Mouse (Mus musculus): ENCODE results near the gene Gja4. TPM values are rescaled to one million over a fixed set of nuclear protein-coding genes. Genes with fewer than 3 reads are reported as not detected.

The Gja4 gene
- 15.4 and 18.1 TPM in 2 replicates for polyA plus RNA-seq (2012; rRNA removed)

DNA sequence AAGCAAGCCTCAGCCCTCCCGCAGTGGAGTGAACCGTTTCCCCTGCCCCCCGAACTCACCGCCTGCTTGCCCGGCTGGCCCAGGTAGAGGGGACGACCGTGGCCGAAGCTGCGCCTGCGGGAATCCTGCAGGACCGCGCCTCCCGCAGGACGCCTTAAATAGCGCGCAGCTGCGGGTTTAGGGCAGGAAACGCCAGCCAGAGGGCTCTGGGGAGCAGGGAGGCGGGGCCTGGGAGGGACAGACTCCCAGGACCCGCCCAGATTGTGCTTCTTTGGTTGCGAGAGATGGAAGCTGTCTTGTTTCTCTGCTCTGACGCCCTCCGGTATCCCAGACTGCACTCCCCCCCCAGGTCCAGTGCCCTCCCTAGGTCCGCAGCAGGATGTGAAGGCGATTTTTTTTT lies at the start of gene Gja4:
TSS of gene Gja4 (minus strand) at position 179 of the 400 bp plus-strand sequence.
- H3K4me3 ChIP-seq (ENCODE audit: extremely low read depth, insufficient read depth, insufficient read length): peak within 1 kb of the TSS; percentile 48
- peak in 1 of 2 experiments; percentile 26 for DNase-seq (ENCODE audit: low read depth in 1 of 2, low spot score in 2 of 2)
- H3K4me1 ChIP-seq (ENCODE audit: control insufficient read depth, insufficient read depth, insufficient read length): peaks cover 3% of the 10 kb centered on the region; the same call in 1 of the 2 replicates
- H3K27ac ChIP-seq (ENCODE audit: insufficient read depth, low read length): no peak within 1 kb of the TSS
- no peaks in the 10 kb centered on the region for H3K36me3 ChIP-seq (ENCODE audit: control insufficient read depth, insufficient read depth, low read length)
- H3K27me3 ChIP-seq (ENCODE audit: control insufficient read depth, insufficient read depth, low read length): no peaks in the 10 kb centered on the region
- WGBS: 2% methylated on average over 25 of the region's 25 CpGs
- TF ChIP-seq POLR2A (IDR thresholded peaks at IDR 0.05; ENCODE audit: low read depth, low read length) (no peak), CTCF (IDR thresholded peaks at IDR 0.05; ENCODE audit: extremely low read depth, insufficient read depth, insufficient read length, insufficient replicate concordance) (no peak)

DNA sequence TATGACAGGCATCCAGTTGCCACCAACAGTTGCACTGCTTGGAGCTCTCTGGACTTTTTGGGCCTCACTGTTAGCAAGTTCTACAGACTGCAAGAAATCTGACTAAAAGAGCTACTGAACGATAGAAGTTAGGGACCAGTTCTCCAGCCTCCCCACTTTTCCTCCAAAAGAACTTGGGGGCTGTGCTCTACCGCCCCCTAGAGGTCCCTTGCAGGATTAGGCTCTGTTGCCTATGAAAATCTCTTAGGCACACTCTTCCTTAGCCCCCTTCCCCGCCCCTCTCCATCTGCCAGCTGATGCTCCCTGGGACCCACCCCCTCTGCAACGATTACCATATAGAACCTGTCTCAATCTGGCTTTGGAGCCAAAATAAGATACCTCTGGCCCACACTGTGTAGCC lies 49.5 kb upstream of the Gja4 start:
- Histone ChIP-seq H3K4me3 (ENCODE audit: extremely low read depth, insufficient read depth, insufficient read length) (no peak overlapping the region), H3K4me1 (ENCODE audit: control insufficient read depth, insufficient read depth, insufficient read length) (no peaks in the 10 kb centered on the region), H3K36me3 (ENCODE audit: control insufficient read depth, insufficient read depth, low read length) (no peaks in the 10 kb centered on the region), H3K27ac (ENCODE audit: insufficient read depth, low read length) (no peak overlapping the region), H3K27me3 (ENCODE audit: control insufficient read depth, insufficient read depth, low read length) (no peaks in the 10 kb centered on the region)
- WGBS: 51% methylated on average over 4 of the region's 4 CpGs
- no peak for DNase-seq (ENCODE audit: low read depth in 1 of 2, low spot score in 2 of 2)
- TF ChIP-seq POLR2A (IDR thresholded peaks at IDR 0.05; ENCODE audit: low read depth, low read length): no peak
- no peak for TF ChIP-seq CTCF (IDR thresholded peaks at IDR 0.05; ENCODE audit: extremely low read depth, insufficient read depth, insufficient read length, insufficient replicate concordance)

DNA sequence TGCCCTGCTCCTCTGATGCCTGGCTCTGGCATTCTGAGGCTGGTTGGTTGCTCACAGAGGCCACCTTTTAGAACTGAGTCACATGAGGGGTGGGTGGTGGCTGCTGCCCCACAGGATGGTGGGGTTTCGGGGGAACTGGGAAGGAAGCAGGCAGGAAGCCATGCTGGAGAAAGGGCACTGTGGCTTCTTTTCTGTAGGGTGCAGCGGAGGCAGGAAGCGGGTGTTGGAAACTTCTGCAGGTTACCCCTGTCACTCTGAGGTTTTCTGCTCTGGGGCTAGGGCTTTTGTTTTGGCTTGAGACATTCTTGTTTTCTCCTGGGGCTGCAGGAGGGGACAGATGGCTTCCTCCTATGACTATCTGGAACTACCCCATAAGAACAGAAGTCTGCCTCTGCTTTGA lies 48.7 kb upstream of the Gja4 start:
- 3% methylated on average over 3 of the region's 3 CpGs for WGBS
- TF ChIP-seq POLR2A (IDR thresholded peaks at IDR 0.05; ENCODE audit: low read depth, low read length) (no peak), CTCF (IDR thresholded peaks at IDR 0.05; ENCODE audit: extremely low read depth, insufficient read depth, insufficient read length, insufficient replicate concordance) (no peak)
- H3K4me1 ChIP-seq (ENCODE audit: control insufficient read depth, insufficient read depth, insufficient read length): no peaks in the 10 kb centered on the region
- no peaks in the 10 kb centered on the region for H3K27me3 ChIP-seq (ENCODE audit: control insufficient read depth, insufficient read depth, low read length)
- no peak overlapping the region for H3K4me3 ChIP-seq (ENCODE audit: extremely low read depth, insufficient read depth, insufficient read length)
- no peaks in the 10 kb centered on the region for H3K36me3 ChIP-seq (ENCODE audit: control insufficient read depth, insufficient read depth, low read length)
- no peak overlapping the region for H3K27ac ChIP-seq (ENCODE audit: insufficient read depth, low read length)
- DNase-seq (ENCODE audit: low read depth in 1 of 2, low spot score in 2 of 2): no peak

DNA sequence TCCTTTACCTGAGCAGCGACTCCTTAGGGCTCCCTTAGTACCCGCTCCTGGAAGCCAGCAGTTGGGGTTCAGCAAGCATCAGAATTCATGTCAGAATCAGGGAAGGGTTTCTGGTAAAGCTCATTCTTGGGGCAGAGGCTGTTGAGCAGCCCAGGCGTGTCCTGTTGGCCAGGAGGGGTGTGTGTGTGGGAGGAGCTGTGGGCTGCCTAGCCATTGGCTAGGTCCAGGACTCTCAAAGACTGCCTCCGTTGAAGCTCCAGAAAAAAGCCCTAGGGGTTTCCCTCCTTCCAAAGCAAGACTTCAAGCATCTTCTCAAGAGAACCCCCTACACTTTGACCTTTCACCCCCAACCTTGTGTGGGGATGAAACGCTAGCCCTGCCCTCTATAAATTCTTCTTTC lies 44.2 kb upstream of the Gja4 start, which contains the start of gene Gjb5:
TSS of gene Gjb5 (minus strand) at position 164 of the 400 bp plus-strand sequence.
- no peak for DNase-seq (ENCODE audit: low read depth in 1 of 2, low spot score in 2 of 2)
- no peaks in the 10 kb centered on the region for H3K36me3 ChIP-seq (ENCODE audit: control insufficient read depth, insufficient read depth, low read length)
- 65% methylated on average over 5 of the region's 5 CpGs for WGBS
- H3K4me1 ChIP-seq (ENCODE audit: control insufficient read depth, insufficient read depth, insufficient read length): no peaks in the 10 kb centered on the region
- no peaks in the 10 kb centered on the region for H3K27me3 ChIP-seq (ENCODE audit: control insufficient read depth, insufficient read depth, low read length)
- no peak within 1 kb of the TSS for H3K4me3 ChIP-seq (ENCODE audit: extremely low read depth, insufficient read depth, insufficient read length)
- TF ChIP-seq POLR2A (IDR thresholded peaks at IDR 0.05; ENCODE audit: low read depth, low read length) (no peak), CTCF (IDR thresholded peaks at IDR 0.05; ENCODE audit: extremely low read depth, insufficient read depth, insufficient read length, insufficient replicate concordance) (no peak)
- no peak within 1 kb of the TSS for H3K27ac ChIP-seq (ENCODE audit: insufficient read depth, low read length)

DNA sequence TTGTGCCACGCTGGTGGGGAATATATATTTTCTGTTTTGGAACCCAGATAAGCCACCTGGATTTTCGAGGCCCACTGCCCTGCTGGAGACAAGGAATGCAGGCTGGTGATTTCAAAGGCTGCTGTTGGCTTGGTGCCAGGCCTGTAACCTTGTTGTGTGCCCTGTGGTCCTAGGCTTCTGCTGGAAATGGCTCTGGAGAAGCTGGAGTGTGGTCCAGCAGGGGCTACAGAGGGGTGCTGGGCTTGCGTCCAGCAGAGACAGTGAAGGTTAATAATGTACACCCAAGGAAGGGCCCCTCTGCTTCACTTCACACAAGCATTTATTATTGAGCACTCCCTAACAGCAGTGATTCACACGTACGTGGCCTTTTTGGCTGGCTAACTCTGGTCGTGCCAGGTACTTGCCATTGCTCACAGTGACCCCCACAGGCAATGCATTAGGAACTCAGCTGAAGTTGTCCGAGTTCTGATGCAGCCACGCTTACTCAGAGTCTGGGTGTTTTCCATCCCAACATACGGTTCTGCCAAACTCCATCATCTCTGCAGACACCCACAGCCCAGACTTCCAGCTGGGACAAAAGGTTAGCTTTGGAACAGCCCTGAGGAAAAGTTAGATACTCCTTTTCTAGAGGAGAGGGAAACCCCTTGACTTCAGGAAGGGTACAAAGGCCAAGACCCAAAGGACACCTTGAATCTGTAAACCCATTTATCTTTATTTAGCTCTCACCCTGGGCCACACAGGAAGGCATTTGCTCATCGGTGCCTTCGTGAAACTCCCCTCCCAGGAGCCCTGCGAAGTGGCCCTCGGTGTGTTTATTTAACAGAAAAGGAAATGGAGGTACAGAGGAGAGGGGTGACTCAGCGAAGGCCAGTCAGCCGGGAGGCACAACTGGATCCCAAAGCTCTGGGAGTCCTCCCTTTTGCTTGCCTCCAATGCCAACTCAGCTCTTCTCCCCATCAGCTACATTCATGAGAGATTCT lies 41.0 kb upstream of the Gja4 start:
- no peak for TF ChIP-seq CTCF (IDR thresholded peaks at IDR 0.05; ENCODE audit: extremely low read depth, insufficient read depth, insufficient read length, insufficient replicate concordance)
- TF ChIP-seq POLR2A (IDR thresholded peaks at IDR 0.05; ENCODE audit: low read depth, low read length): no peak
- WGBS: 53% methylated on average over 15 of the region's 15 CpGs
- H3K4me1 ChIP-seq (ENCODE audit: control insufficient read depth, insufficient read depth, insufficient read length): no peaks in the 10 kb centered on the region
- no peak overlapping the region for H3K4me3 ChIP-seq (ENCODE audit: extremely low read depth, insufficient read depth, insufficient read length)
- no peaks in the 10 kb centered on the region for H3K27me3 ChIP-seq (ENCODE audit: control insufficient read depth, insufficient read depth, low read length)
- H3K36me3 ChIP-seq (ENCODE audit: control insufficient read depth, insufficient read depth, low read length): no peaks in the 10 kb centered on the region
- H3K27ac ChIP-seq (ENCODE audit: insufficient read depth, low read length): no peak overlapping the region
- DNase-seq (ENCODE audit: low read depth in 1 of 2, low spot score in 2 of 2): no peak

DNA sequence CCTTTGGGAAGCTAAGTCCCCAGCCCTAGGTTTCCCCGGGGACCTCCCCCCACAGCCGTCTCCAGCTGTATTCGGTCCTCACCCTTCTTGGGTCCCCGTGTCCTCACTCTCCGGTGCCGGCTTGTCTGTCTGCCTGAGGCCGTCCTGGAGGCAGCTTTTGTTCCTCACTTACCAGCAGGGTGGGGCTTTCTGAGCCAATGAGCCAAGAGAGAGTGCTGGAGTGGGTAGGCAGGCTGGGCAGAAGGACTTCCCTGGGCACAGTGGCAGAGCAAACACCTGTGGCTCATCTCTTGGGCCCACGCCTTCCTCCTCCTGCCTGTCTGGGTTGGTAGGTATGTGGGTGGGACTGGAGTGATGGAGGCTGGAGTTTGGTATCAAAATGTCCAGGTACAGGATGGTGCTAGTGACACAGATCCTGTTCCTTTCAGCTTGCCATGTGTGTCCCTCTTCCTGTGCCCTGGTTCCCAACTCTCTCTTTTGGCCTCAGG lies 40.2 kb upstream of the Gja4 start, which contains the start of gene Gjb4:
TSS of gene Gjb4 (minus strand) at position 131 of the 488 bp plus-strand sequence.
- Histone ChIP-seq H3K27me3 (ENCODE audit: control insufficient read depth, insufficient read depth, low read length) (no peaks in the 10 kb centered on the region), H3K4me3 (ENCODE audit: extremely low read depth, insufficient read depth, insufficient read length) (no peak within 1 kb of the TSS), H3K27ac (ENCODE audit: insufficient read depth, low read length) (no peak within 1 kb of the TSS), H3K36me3 (ENCODE audit: control insufficient read depth, insufficient read depth, low read length) (no peaks in the 10 kb centered on the region), H3K4me1 (ENCODE audit: control insufficient read depth, insufficient read depth, insufficient read length) (no peaks in the 10 kb centered on the region)
- 87% methylated on average over 8 of the region's 8 CpGs for WGBS
- DNase-seq (ENCODE audit: low read depth in 1 of 2, low spot score in 2 of 2): no peak
- TF ChIP-seq CTCF (IDR thresholded peaks at IDR 0.05; ENCODE audit: extremely low read depth, insufficient read depth, insufficient read length, insufficient replicate concordance) (no peak), POLR2A (IDR thresholded peaks at IDR 0.05; ENCODE audit: low read depth, low read length) (no peak)

All from spleen, adult 2 months (tissue).